Mouse (Mus musculus) cerebellum, adult 2 months (tissue): ENCODE results near the gene Pde1c. TPM values are rescaled to one million over a fixed set of nuclear protein-coding genes. Genes with fewer than 3 reads are reported as not detected.

ENCODE experiments used
- DNase-seq, 2 experiments: peaks; one replicate each; pipeline ENCODE4 v3.0.0; 2021
- H3K27ac ChIP-seq: fragments of 200-500 bp; 2 replicates; pipeline ENCODE4 v1.5.1; 2012; ENCODE audit warnings: low read length, control low read depth, inconsistent platforms; ENCODE audit not compliant: insufficient read depth
- H3K27me3 ChIP-seq: fragments of 200-500 bp; 2 replicates; pipeline ENCODE4 v1.6.1; 2012; ENCODE audit warnings: inconsistent platforms, mild to moderate bottlenecking, low read length, moderate library complexity; ENCODE audit not compliant: control insufficient read depth, insufficient read depth
- H3K4me1 ChIP-seq: fragments of 200-500 bp; 2 replicates; pipeline ENCODE4 v1.6.1; 2011; ENCODE audit warnings: low read length; ENCODE audit not compliant: control insufficient read depth, insufficient read depth
- H3K4me3 ChIP-seq: fragments of 200-500 bp; replicated peaks from 2 replicates; pipeline ENCODE3; 2011; ENCODE audit warnings: mild to moderate bottlenecking, low read depth, low read length, control low read depth; ENCODE audit not compliant: insufficient read depth
- CTCF ChIP-seq: fragments of 200-500 bp; IDR thresholded peaks from 2 replicates; pipeline ENCODE4 v1.5.1; 2011; ENCODE audit warnings: low read depth, mild to moderate bottlenecking, control low read depth, low read length, moderate library complexity, borderline replicate concordance; ENCODE audit not compliant: insufficient read depth
- POLR2A ChIP-seq: fragments of 200-500 bp; IDR thresholded peaks from 2 replicates; pipeline ENCODE4 v1.6.1; 2011; ENCODE audit warnings: low read length, control low read depth, borderline replicate concordance; ENCODE audit not compliant: insufficient read depth
- WGBS: fragments of 180-500 bp; shearing (Covaris S2); methylation state at CpG from one replicate; pipeline ENCODE4 v1.1.7; 2018; 5-methylcytosine and 5-hydroxymethylcytosine counted together
- polyA plus RNA-seq: library from polyadenylated mRNA; depleted of rRNA; stranded (reverse); fragments of >200 nt; gene quantifications from 2 replicates; pipeline ENCODE4 v1.2.3, GENCODE M21; 2012

Pde1c gene
- polyA plus RNA-seq, 1 experiment: 29.9 TPM

DNA sequence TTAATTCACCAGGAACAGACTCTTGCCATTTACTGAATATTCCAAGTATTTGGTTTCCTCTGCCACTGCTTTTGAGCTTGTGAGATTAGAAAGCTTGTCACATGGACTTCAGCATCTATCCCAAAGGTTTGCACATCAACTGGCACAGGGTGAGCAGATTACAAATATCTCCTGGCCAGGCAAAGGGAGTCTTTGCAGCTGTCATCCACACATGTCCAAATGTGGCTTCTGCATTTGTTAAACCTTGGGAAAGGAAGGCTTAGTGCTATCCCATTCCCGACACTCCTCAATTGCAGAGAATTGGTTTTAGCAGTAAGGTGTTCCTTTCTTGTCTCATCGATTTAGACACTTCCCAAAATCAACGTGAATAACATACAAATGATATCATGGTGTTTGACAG lies 221.7 kb downstream of the Pde1c start:
- no peak for DNase-seq
- Histone ChIP-seq H3K4me1 (peaks cover 17% of the 10 kb centered on the region), H3K27me3 (no peaks in the 10 kb centered on the region), H3K4me3 (no peak overlapping the region), H3K27ac (no peak overlapping the region)
- TF ChIP-seq POLR2A (no peak), CTCF (no peak)
- WGBS: 69% methylated on average over 3 of the region's 3 CpGs

DNA sequence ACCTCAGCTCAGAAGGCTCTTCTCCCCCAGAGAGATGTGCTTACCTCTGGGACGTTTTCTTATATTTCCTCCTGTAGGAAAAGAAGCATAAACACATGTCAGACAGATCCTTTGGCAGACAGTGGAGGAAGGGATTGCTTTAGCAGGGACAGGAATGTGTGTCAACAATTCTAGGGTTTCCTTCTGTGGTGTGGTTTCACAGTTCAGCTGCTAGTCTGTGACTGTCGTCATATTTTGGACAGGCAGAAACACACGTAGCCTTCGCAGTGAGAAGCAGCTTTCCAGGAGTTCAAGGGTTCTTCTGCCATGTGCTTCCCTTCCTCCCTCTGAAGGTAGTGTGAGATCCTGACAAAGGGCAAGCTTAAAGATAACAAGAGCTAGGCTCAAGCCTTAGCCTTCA lies 223.8 kb downstream of the Pde1c start:
- WGBS: 54% methylated on average over 4 of the region's 4 CpGs
- DNase-seq: no peak
- no peak overlapping the region for H3K27ac ChIP-seq
- H3K4me3 ChIP-seq: no peak overlapping the region
- TF ChIP-seq POLR2A: no peak
- TF ChIP-seq CTCF: no peak
- H3K27me3 ChIP-seq: no peaks in the 10 kb centered on the region
- peaks cover 19% of the 10 kb centered on the region for H3K4me1 ChIP-seq

DNA sequence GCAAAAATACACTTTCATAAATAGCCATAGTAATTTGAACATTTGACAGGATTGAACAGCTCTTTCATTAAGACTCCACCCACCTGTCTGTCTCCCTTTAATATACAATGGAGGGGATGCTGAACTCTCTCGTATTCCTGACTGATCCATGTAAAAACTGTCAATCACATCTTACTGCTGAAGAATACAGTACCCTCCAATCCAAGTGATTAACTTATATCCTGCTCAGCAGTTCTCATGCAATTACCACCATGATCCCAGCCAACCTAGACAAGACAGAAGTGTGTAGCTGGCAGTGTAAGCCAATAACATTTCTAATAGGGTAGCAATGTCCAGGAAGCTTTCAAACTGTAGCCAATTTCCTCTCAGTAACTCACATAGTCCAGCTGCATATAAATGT lies 226.9 kb downstream of the Pde1c start:
- TF ChIP-seq POLR2A (no peak), CTCF (no peak)
- no peak for DNase-seq
- no peak overlapping the region for H3K4me3 ChIP-seq
- peaks cover 17% of the 10 kb centered on the region; the same call in 1 of the 2 replicates for H3K4me1 ChIP-seq
- no peak overlapping the region for H3K27ac ChIP-seq
- no peaks in the 10 kb centered on the region for H3K27me3 ChIP-seq
- 61% methylated on average over 1 of the region's 1 CpGs for WGBS

DNA sequence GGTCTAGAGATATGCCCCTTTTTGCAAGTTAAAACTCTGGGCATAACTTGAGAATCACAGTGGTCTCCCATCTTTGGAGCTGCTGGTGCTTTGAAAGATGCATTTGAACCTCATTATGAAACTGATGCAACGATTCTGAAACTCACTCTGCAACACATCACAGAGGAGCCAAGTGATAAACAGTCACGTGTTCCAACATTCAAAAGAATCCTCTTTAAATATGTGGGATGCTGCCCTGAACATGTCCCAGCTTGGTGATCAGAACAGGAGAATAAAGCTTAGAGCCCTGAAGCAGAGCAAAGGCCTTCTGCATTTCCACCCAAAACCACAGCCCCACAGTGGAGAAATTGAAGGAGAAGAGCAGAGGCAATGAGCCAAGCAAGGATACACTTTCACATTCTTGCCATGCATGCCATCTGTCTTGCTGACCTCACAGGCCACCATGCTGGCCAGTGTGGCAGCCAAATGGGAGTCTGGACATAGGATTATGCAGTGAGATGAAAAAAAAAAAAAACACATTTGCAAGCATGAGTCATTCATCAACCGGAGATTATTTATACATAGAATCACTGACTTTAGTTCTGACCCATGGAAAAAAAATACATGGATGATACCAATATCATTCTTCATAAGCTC lies 233.0 kb downstream of the Pde1c start:
- DNase-seq: peak; percentile 86 to 97
- Histone ChIP-seq H3K4me3 (no peak overlapping the region), H3K4me1 (peaks cover 26% of the 10 kb centered on the region; the same call in 1 of the 2 replicates), H3K27ac (peak overlapping the region; percentile 84), H3K27me3 (no peaks in the 10 kb centered on the region)
- 18% methylated on average over 3 of the region's 3 CpGs for WGBS
- no peak for TF ChIP-seq CTCF
- TF ChIP-seq POLR2A: no peak

DNA sequence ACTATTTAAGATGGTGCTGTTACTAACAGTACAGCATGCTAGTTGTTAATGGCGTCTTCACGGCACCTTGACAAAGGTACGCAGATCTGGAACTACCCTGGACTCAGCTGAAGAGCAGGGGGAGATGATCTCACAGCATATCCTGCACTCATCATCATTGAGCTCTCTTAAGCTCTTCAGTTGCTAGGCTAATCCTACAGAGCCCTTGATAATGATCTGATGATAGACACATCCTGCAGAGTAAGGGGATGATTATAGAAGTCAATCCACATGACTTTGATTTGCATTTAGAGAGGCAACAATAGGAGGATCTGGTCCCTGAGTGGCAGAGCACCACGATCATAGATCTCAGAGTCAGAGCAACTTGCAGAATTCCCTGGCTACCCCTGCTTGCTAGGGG lies 236.8 kb downstream of the Pde1c start:
- H3K27me3 ChIP-seq: no peaks in the 10 kb centered on the region
- WGBS: 93% methylated on average over 4 of the region's 4 CpGs
- DNase-seq: no peak
- H3K4me3 ChIP-seq: no peak overlapping the region
- TF ChIP-seq POLR2A: no peak
- no peak overlapping the region for H3K27ac ChIP-seq
- H3K4me1 ChIP-seq: peaks cover 18% of the 10 kb centered on the region; the same call in 1 of the 2 replicates

DNA sequence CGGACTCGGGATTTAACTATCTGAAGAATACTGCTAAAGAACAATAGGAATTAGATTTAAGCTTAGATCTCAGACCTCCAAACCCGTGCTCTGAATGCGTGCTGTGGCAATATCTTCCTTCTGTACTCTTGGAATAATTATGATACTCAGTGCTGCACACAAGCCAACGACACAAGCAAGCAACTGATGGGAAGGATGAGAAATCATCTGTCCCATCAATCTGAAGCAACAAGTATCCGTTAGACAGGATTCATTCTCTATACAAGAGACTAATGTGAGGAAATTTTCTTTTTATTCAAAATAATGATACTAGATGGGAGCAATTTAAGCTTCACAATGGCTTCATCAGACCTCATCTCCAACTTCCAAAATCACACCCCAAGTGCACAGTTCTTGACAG lies 237.5 kb downstream of the Pde1c start:
- H3K4me3 ChIP-seq: no peak overlapping the region
- peaks cover 18% of the 10 kb centered on the region; the same call in 1 of the 2 replicates for H3K4me1 ChIP-seq
- 91% methylated on average over 6 of the region's 6 CpGs for WGBS
- TF ChIP-seq CTCF (no peak), POLR2A (no peak)
- H3K27ac ChIP-seq: no peak overlapping the region
- no peaks in the 10 kb centered on the region for H3K27me3 ChIP-seq
- no peak for DNase-seq

DNA sequence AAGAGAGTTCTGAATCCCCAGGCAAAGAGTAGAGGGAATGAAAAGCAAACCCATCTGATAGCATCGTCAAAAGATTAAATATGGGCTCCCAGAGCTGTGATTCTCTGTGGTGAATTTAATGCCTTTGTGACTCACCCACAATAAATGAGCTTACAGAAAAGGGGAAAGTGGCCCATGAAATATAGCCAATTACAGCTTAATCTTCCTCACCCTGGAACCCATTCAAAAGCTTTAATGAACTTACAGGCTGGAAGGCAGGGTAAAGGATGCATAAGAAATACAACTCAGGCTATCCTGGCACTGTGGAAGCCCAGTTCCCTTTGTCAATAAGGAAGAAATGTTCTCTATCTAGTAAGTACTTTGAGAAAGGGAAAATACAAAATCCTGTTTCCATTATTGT lies 240.8 kb downstream of the Pde1c start:
- peak in 1 of 2 experiments; percentile 31 for DNase-seq
- Histone ChIP-seq H3K4me1 (peaks cover 11% of the 10 kb centered on the region; the same call in 1 of the 2 replicates), H3K4me3 (no peak overlapping the region), H3K27ac (no peak overlapping the region), H3K27me3 (no peaks in the 10 kb centered on the region)
- 29% methylated on average over 1 of the region's 1 CpGs for WGBS
- no peak for TF ChIP-seq POLR2A
- TF ChIP-seq CTCF: no peak

DNA sequence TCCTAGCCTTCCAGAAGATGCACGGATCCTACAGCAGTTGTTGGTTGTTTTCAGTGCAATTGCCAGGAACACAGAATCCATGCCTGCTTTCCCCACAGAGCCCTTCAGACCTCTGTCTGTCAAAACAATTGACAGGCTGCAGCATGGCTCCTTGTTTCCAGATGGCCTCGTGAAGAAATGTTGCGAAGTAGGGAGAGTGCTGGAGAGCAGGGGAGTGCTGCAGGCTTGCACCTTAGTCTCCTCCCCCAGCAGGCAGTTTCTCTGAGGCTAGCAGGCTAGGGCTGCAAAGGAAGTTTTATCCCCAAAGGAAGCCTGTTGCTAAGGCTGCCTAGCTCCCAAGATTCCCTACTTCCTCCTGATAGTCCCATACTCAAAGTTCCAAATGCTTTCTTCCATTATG lies 246.1 kb downstream of the Pde1c start:
- 12% methylated on average over 3 of the region's 3 CpGs for WGBS
- no peak overlapping the region for H3K27ac ChIP-seq

DNA sequence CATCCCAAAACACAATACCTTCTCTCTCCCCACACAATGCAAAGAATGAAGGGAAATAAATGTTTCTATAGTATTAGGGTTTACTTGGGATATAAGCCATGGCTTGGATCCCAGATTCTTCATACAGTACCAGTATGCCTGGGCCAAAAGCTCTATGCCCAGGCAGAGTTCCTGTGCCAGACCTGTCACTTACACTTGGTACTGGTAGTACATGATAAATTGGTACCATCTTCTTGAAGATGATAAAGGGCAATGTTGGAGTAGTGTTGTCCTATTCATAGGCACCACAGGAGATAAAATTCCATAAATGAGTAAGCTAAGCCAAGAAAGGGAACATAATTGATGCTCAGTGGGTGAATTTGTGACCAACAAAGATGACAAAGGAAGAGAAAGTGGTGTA lies 258.6 kb downstream of the Pde1c start:
- TF ChIP-seq POLR2A (no peak), CTCF (no peak)
- peak in 1 of 2 experiments; percentile 54 for DNase-seq
- Histone ChIP-seq H3K27ac (no peak overlapping the region), H3K4me1 (no peaks in the 10 kb centered on the region), H3K4me3 (no peak overlapping the region), H3K27me3 (no peaks in the 10 kb centered on the region)

More for the DNA sequence above, 246.1 kb downstream of the Pde1c start:
- no peak overlapping the region for H3K4me3 ChIP-seq
- H3K4me1 ChIP-seq: peaks cover 7% of the 10 kb centered on the region
- H3K27me3 ChIP-seq: no peaks in the 10 kb centered on the region
- TF ChIP-seq POLR2A: no peak
- TF ChIP-seq CTCF: no peak
- DNase-seq: no peak
